ENCODE assay signal across 8 mouse cellular contexts in genomic region chr7:19509786-19510185, GRCm38 (mm10). TPM values are rescaled to one million over a fixed set of nuclear protein-coding genes. Genes with fewer than 3 reads are reported as not detected.
DNase-seq lines count a peak whose midpoint lies in the region; ATAC-seq lines count a peak whose summit lies in the region.
"Had no signal": no experiment of that assay in that cellular context is flagged by ENCODE, and none has a peak within 500 bp of the region (broad histone marks: within the 10 kb centered on the region; RNA-seq: fewer than 3 reads in every experiment).

No protein-coding gene starts in this region.

- ATAC-seq in lung, embryonic 16.5 days (ENCODE audit: low read depth), result no peak
- no peak for ATAC-seq in forebrain, embryonic 12.5 days (ENCODE audit: low FRiP score)
- ATAC-seq in limb, embryonic 12.5 days (ENCODE audit: insufficient number of reproducible peaks, insufficient read depth, low FRiP score, low TSS enrichment, low read depth), result no peak
- no peak for ATAC-seq in neural tube, embryonic 14.5 days (ENCODE audit: low read depth)

- H3K27ac ChIP-seq in lung, embryonic 16.5 days (ENCODE audit: low read length), result no peak overlapping the region
- H3K27ac ChIP-seq in forebrain, embryonic 12.5 days, result no peak overlapping the region
- no peak overlapping the region for H3K27ac ChIP-seq in limb, embryonic 12.5 days
- H3K27ac ChIP-seq in neural tube, embryonic 14.5 days (ENCODE audit: low read depth, low read length), result no peak overlapping the region

- no peaks in the 10 kb centered on the region for H3K36me3 ChIP-seq in lung, embryonic 16.5 days (ENCODE audit: control insufficient read depth, insufficient read depth, low read length)
- H3K36me3 ChIP-seq in forebrain, embryonic 12.5 days (replicated peaks), result no peaks in the 10 kb centered on the region
- 0 out of 2 replicates have a peak, but pooled peaks cover 3% of the 10 kb centered on the region for H3K36me3 ChIP-seq in limb, embryonic 12.5 days
- no peaks in the 10 kb centered on the region for H3K36me3 ChIP-seq in neural tube, embryonic 14.5 days (ENCODE audit: control insufficient read depth, insufficient read depth, low read length)

- H3K4me2 ChIP-seq in lung, embryonic 16.5 days (ENCODE audit: low read depth, low read length), result peak overlapping the region; percentile 63
- H3K4me2 ChIP-seq in forebrain, embryonic 12.5 days, result peak overlapping the region; percentile 97
- peak overlapping the region; percentile 94 for H3K4me2 ChIP-seq in limb, embryonic 12.5 days
- peak overlapping the region; percentile 92; the same call in 1 of the 2 replicates for H3K4me2 ChIP-seq in neural tube, embryonic 14.5 days (ENCODE audit: low read depth, low read length)

- no peak overlapping the region for H3K9ac ChIP-seq in lung, embryonic 16.5 days (ENCODE audit: low read length)
- H3K9ac ChIP-seq in forebrain, embryonic 12.5 days, result peak overlapping the region; percentile 67; the same call in 1 of the 2 replicates
- H3K9ac ChIP-seq in limb, embryonic 12.5 days (replicated peaks), result peak overlapping the region; percentile 84; the same call in 1 of the 2 replicates
- no peak overlapping the region for H3K9ac ChIP-seq in neural tube, embryonic 14.5 days (replicated peaks; ENCODE audit: low read depth, low read length)

- 89% methylated on average over 7 of the region's 7 CpGs for WGBS in lung, embryonic 16.5 days
- 92% methylated on average over 7 of the region's 7 CpGs for WGBS in forebrain, embryonic 12.5 days
- WGBS in limb, embryonic 12.5 days, result 95% methylated on average over 7 of the region's 7 CpGs
- 98% methylated on average over 7 of the region's 7 CpGs for WGBS in neural tube, embryonic 14.5 days

- no peaks in the 10 kb centered on the region for H3K9me3 ChIP-seq in lung, embryonic 16.5 days (ENCODE audit: control insufficient read depth, low read length)
- no peaks in the 10 kb centered on the region for H3K9me3 ChIP-seq in forebrain, embryonic 12.5 days
- no peaks in the 10 kb centered on the region for H3K9me3 ChIP-seq in limb, embryonic 12.5 days
- no peaks in the 10 kb centered on the region for H3K9me3 ChIP-seq in neural tube, embryonic 14.5 days (ENCODE audit: control insufficient read depth, low read length)

- peaks cover 10% of the 10 kb centered on the region for H3K4me1 ChIP-seq in lung, embryonic 16.5 days (replicated peaks; ENCODE audit: control insufficient read depth, insufficient read depth, low read length)
- H3K4me1 ChIP-seq in forebrain, embryonic 12.5 days, result peaks cover 27% of the 10 kb centered on the region
- peaks cover 15% of the 10 kb centered on the region for H3K4me1 ChIP-seq in limb, embryonic 12.5 days (replicated peaks)
- peaks cover 12% of the 10 kb centered on the region; the same call in 1 of the 2 replicates for H3K4me1 ChIP-seq in neural tube, embryonic 14.5 days (ENCODE audit: control insufficient read depth, insufficient read depth, low read length)

- no peaks in the 10 kb centered on the region for H3K27me3 ChIP-seq in lung, embryonic 16.5 days (ENCODE audit: control insufficient read depth, insufficient read depth, low read depth, low read length)
- peaks cover 3% of the 10 kb centered on the region; the same call in 1 of the 2 replicates for H3K27me3 ChIP-seq in forebrain, embryonic 12.5 days
- no peaks in the 10 kb centered on the region for H3K27me3 ChIP-seq in limb, embryonic 12.5 days
- H3K27me3 ChIP-seq in neural tube, embryonic 14.5 days (ENCODE audit: control insufficient read depth, insufficient read depth, low read length), result no peaks in the 10 kb centered on the region

- no peak for DNase-seq in lung, postnatal 10 days
- no peak for DNase-seq in embryo, embryonic 10.5 days (ENCODE audit: low spot score)
- DNase-seq in thymus, postnatal 4 days, result no peak
- DNase-seq: thymus, postnatal 14 days had no signal

- H3K4me3 ChIP-seq in lung, embryonic 16.5 days (ENCODE audit: low read length), result no peak overlapping the region
- peak overlapping the region; percentile 79 for H3K4me3 ChIP-seq in forebrain, embryonic 12.5 days (replicated peaks)
- H3K4me3 ChIP-seq in limb, embryonic 12.5 days (replicated peaks), result peak overlapping the region; percentile 81; the same call in 1 of the 2 replicates
- no peak overlapping the region for H3K4me3 ChIP-seq in neural tube, embryonic 14.5 days (ENCODE audit: low read depth, low read length)

RNA-seq across cellular contexts. Expression of gene Trappc6a, which starts 1.6 kb away (rescaled TPM):
- 104 and 111 TPM in 2 replicates for polyA plus RNA-seq in lung, embryonic 16.5 days (2015; fragmentation: Nextera tagmentation; extraction: Ambion mirVana)
- 43.6 and 47.5 TPM in 2 replicates for polyA plus RNA-seq in forebrain, embryonic 12.5 days (2016; fragmentation: Nextera tagmentation; extraction: Ambion mirVana)
- 79.4 and 80.0 TPM in 2 replicates for polyA plus RNA-seq in limb, embryonic 12.5 days (2016; fragmentation: Nextera tagmentation; extraction: Ambion mirVana)
- 31.7 and 33.8 TPM in 2 replicates for polyA plus RNA-seq in neural tube, embryonic 14.5 days (2014; fragmentation: Nextera tagmentation; extraction: Ambion mirVana)

RNA-seq across cellular contexts. Expression of gene Bloc1s3, which starts 1.6 kb away (rescaled TPM):
- polyA plus RNA-seq in lung, embryonic 16.5 days (2015; fragmentation: Nextera tagmentation; extraction: Ambion mirVana), result 1.4 TPM in 2 replicates
- 3.5 and 3.9 TPM in 2 replicates for polyA plus RNA-seq in forebrain, embryonic 12.5 days (2016; fragmentation: Nextera tagmentation; extraction: Ambion mirVana)
- 3.6 and 4.1 TPM in 2 replicates for polyA plus RNA-seq in limb, embryonic 12.5 days (2016; fragmentation: Nextera tagmentation; extraction: Ambion mirVana)
- 2.8 and 3.2 TPM in 2 replicates for polyA plus RNA-seq in neural tube, embryonic 14.5 days (2014; fragmentation: Nextera tagmentation; extraction: Ambion mirVana)

RNA-seq across cellular contexts. Expression of gene Nkpd1, which starts 7.9 kb away (rescaled TPM):
- polyA plus RNA-seq in lung, embryonic 16.5 days (2015; fragmentation: Nextera tagmentation; extraction: Ambion mirVana), result 0.16 TPM in 1 of 2 replicates, not detected in the other
- 0.17 TPM in 1 of 2 replicates, not detected in the other for polyA plus RNA-seq in forebrain, embryonic 12.5 days (2016; fragmentation: Nextera tagmentation; extraction: Ambion mirVana)
- polyA plus RNA-seq in limb, embryonic 12.5 days (2016; fragmentation: Nextera tagmentation; extraction: Ambion mirVana), result 0.14 TPM in 1 of 2 replicates, not detected in the other
- polyA plus RNA-seq in neural tube, embryonic 14.5 days (2014; fragmentation: Nextera tagmentation; extraction: Ambion mirVana), result 0.52 and 1.2 TPM in 2 replicates

RNA-seq across cellular contexts. Expression of gene Exoc3l2, which starts 46.7 kb away (rescaled TPM):
- polyA plus RNA-seq in lung, embryonic 16.5 days (2015; fragmentation: Nextera tagmentation; extraction: Ambion mirVana), result 0.72 and 1.1 TPM in 2 replicates
- 0.51 and 0.69 TPM in 2 replicates for polyA plus RNA-seq in forebrain, embryonic 12.5 days (2016; fragmentation: Nextera tagmentation; extraction: Ambion mirVana)
- 1.5 and 1.8 TPM in 2 replicates for polyA plus RNA-seq in limb, embryonic 12.5 days (2016; fragmentation: Nextera tagmentation; extraction: Ambion mirVana)
- polyA plus RNA-seq in neural tube, embryonic 14.5 days (2014; fragmentation: Nextera tagmentation; extraction: Ambion mirVana), result 0.71 TPM in 2 replicates

RNA-seq across cellular contexts. Expression of gene Mark4, which starts 51.2 kb away (rescaled TPM):
- 5.2 TPM in 2 replicates for polyA plus RNA-seq in lung, embryonic 16.5 days (2015; fragmentation: Nextera tagmentation; extraction: Ambion mirVana)
- 14.0 and 14.3 TPM in 2 replicates for polyA plus RNA-seq in forebrain, embryonic 12.5 days (2016; fragmentation: Nextera tagmentation; extraction: Ambion mirVana)
- polyA plus RNA-seq in limb, embryonic 12.5 days (2016; fragmentation: Nextera tagmentation; extraction: Ambion mirVana), result 13.5 and 13.6 TPM in 2 replicates
- polyA plus RNA-seq in neural tube, embryonic 14.5 days (2014; fragmentation: Nextera tagmentation; extraction: Ambion mirVana), result 17.0 and 19.2 TPM in 2 replicates

Comparison
In these comparisons a context has a peak if more than half of its experiments do, and no peak if none do; other contexts are left out.
1. H3K4me3 ChIP-seq: peak in forebrain, embryonic 12.5 days (single experiment) and limb, embryonic 12.5 days (single experiment); none in lung, embryonic 16.5 days (single experiment) and neural tube, embryonic 14.5 days (single experiment).
2. H3K9ac ChIP-seq: peak in forebrain, embryonic 12.5 days (single experiment) and limb, embryonic 12.5 days (single experiment); none in lung, embryonic 16.5 days (single experiment) and neural tube, embryonic 14.5 days (single experiment).
3. Peak in every context shown above with its lines, with median percentiles within 50 percentile points of each other: H3K4me2 ChIP-seq.